Mouse (Mus musculus) intestine, embryonic 15.5 days (tissue): ENCODE results near the gene Sectm1a. TPM values are rescaled to one million over a fixed set of nuclear protein-coding genes. Genes with fewer than 3 reads are reported as not detected.

Experiments
- ATAC-seq: fragments of 200-750 bp; cut with Nextera tagmentation; 2 replicates; pipeline ENCODE4 v1.8.0; 2017; ENCODE audit warnings: moderate TSS enrichment, moderate library complexity
- H3K27ac ChIP-seq: fragments of 300-500 bp; sonication (generic); 2 replicates; pipeline ENCODE4 v1.5.1; 2015; ENCODE audit warnings: mild to moderate bottlenecking, inconsistent platforms
- H3K27me3 ChIP-seq: fragments of 300-500 bp; sonication (generic); replicated peaks from 2 replicates; pipeline ENCODE4 v1.6.1; 2015; ENCODE audit warnings: inconsistent platforms
- H3K36me3 ChIP-seq: fragments of 300-500 bp; sonication (generic); 2 replicates; pipeline ENCODE4 v1.6.1; 2015; ENCODE audit warnings: inconsistent platforms
- H3K4me1 ChIP-seq: fragments of 300-500 bp; sonication (generic); replicated peaks from 2 replicates; pipeline ENCODE4 v1.6.1; 2015; ENCODE audit warnings: inconsistent platforms
- H3K4me2 ChIP-seq: fragments of 300-500 bp; sonication (generic); replicated peaks from 2 replicates; pipeline ENCODE4 v1.6.1; 2015; ENCODE audit warnings: mild to moderate bottlenecking, inconsistent platforms
- H3K4me3 ChIP-seq: fragments of 300-500 bp; sonication (generic); replicated peaks from 2 replicates; pipeline ENCODE4 v1.5.1; 2015; ENCODE audit warnings: inconsistent platforms
- H3K9ac ChIP-seq: fragments of 300-500 bp; sonication (generic); 2 replicates; pipeline ENCODE4 v1.6.1; 2015; ENCODE audit warnings: inconsistent platforms
- H3K9me3 ChIP-seq: fragments of 300-500 bp; sonication (generic); 2 replicates; pipeline ENCODE4 v1.6.1; 2016; ENCODE audit warnings: inconsistent platforms
- WGBS: fragments of 180-500 bp; shearing (Covaris S2); methylation state at CpG from one replicate; pipeline ENCODE4 v1.1.7; 2015; 5-methylcytosine and 5-hydroxymethylcytosine counted together
- polyA plus RNA-seq: library from polyadenylated mRNA; unstranded; fragments of >200 nt; fragmentation: Nextera tagmentation; extraction: Ambion mirVana; gene quantifications from 2 replicates; pipeline ENCODE4 v1.2.1, GENCODE M21; 2015

The Sectm1a gene
- polyA plus RNA-seq, 1 experiment from 2014 or later = 3.0 TPM

DNA sequence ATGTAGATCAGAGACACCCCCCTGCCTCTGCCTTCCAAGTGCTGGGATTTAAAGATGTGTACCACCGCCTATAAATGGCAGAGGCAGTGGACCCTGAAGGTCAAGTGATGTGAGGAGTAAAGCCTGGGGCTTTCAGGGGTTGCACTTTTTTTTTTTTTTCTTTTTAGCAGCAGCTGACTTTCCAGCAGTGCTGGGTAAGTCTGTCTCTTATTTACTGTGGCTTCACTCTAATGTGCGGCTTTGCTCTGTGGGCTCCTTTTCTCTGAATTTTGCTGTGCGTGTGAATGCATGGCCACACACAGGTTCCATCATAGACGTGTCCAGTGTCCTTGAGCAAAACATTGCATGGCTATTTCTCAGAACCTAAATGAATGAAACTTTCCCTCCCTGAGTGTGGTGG, 39.4 kb downstream of the Sectm1a start:
- H3K9ac ChIP-seq = no peak overlapping the region
- H3K9me3 ChIP-seq = no peaks in the 10 kb centered on the region
- no peak overlapping the region for H3K27ac ChIP-seq
- no peaks in the 10 kb centered on the region for H3K36me3 ChIP-seq
- no peak overlapping the region for H3K4me3 ChIP-seq
- 66% methylated on average over 4 of the region's 4 CpGs for WGBS
- ATAC-seq = no peak
- H3K27me3 ChIP-seq = no peaks in the 10 kb centered on the region
- no peak overlapping the region for H3K4me2 ChIP-seq
- no peaks in the 10 kb centered on the region for H3K4me1 ChIP-seq

- no peak overlapping the region for H3K27ac ChIP-seq
- no peaks in the 10 kb centered on the region for H3K36me3 ChIP-seq
- H3K4me2 ChIP-seq = no peak overlapping the region
- H3K4me3 ChIP-seq = no peak overlapping the region
- no peak overlapping the region for H3K9ac ChIP-seq
- WGBS = 3% methylated on average over 4 of the region's 4 CpGs
- H3K9me3 ChIP-seq = no peaks in the 10 kb centered on the region
- ATAC-seq = peak; percentile 80
- no peaks in the 10 kb centered on the region for H3K27me3 ChIP-seq
- H3K4me1 ChIP-seq = no peaks in the 10 kb centered on the region
These were observed 39.8 kb downstream of the Sectm1a start for GRCm38 (mm10) chr11:121041212-121041611.

- H3K36me3 ChIP-seq = no peaks in the 10 kb centered on the region
- no peak for ATAC-seq
- WGBS = 61% methylated on average over 5 of the region's 5 CpGs
- no peak within 1 kb of the TSS for H3K4me3 ChIP-seq
- no peaks in the 10 kb centered on the region for H3K27me3 ChIP-seq
- no peak within 1 kb of the TSS for H3K4me2 ChIP-seq
- no peaks in the 10 kb centered on the region for H3K4me1 ChIP-seq
- no peak within 1 kb of the TSS for H3K27ac ChIP-seq
- no peaks in the 10 kb centered on the region for H3K9me3 ChIP-seq
- no peak within 1 kb of the TSS for H3K9ac ChIP-seq
These were observed 41.7 kb downstream of the Sectm1a start, which contains the start of gene Cd7 for GRCm38 (mm10) chr11:121039302-121039701. Cd7 (minus strand) TSS chr11:121039418.

DNA sequence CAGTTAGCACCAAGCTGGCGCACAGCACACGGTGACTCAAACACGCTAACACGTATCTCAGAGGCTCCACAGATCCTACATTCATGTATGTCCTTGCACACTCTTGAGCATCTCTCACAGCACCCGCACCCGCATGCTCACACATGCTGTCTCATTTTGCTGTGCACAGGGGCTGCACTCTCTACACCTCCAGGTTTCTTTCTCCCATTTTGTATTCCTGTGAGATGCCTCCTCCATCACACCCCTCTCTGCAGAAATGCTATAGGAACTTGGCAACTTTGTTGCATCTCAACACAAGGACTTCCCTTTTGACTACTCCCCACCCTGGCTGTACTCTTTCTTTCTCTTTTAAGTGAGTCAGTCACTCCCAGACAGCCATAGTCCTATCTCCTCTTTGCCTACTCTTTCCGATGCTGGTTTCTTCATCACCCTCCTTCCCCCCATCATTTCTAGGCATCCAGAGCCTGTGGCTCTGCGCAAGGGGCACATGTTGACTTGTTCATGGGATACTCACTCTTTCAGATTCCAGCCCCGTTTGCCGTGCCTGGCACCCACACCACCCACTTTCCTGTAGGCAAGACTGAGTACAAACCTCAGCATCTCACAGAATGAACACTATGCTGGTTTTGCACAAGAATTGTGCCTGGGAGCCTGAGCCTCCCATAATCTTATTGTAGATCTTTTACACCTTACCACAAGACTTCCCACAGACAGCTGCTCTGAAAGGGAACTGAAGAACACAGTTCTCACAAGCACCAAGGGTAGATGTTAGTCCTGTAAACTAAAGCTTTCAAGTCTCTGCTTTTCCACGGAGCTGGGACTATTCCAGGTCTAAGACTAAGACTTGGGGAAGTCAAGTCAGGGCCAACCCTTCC, 42.4 kb downstream of the Sectm1a start:
- Histone ChIP-seq H3K4me3 (no peak overlapping the region), H3K27me3 (no peaks in the 10 kb centered on the region), H3K9me3 (no peaks in the 10 kb centered on the region), H3K4me2 (no peak overlapping the region), H3K4me1 (no peaks in the 10 kb centered on the region), H3K27ac (no peak overlapping the region), H3K36me3 (no peaks in the 10 kb centered on the region), H3K9ac (no peak overlapping the region)
- 85% methylated on average over 11 of the region's 11 CpGs for WGBS
- ATAC-seq = no peak

GRCm38 (mm10) chr11:121033118-121033517, 47.9 kb downstream of the Sectm1a start:
- 65% methylated on average over 5 of the region's 5 CpGs for WGBS

GRCm38 (mm10) chr11:121027259-121027658, 53.8 kb downstream of the Sectm1a start:
- WGBS = 88% methylated on average over 7 of the region's 7 CpGs
- no peak overlapping the region for H3K4me3 ChIP-seq
- no peak overlapping the region for H3K9ac ChIP-seq
- no peaks in the 10 kb centered on the region for H3K36me3 ChIP-seq
- H3K4me2 ChIP-seq = no peak overlapping the region
- no peak overlapping the region for H3K27ac ChIP-seq
- H3K9me3 ChIP-seq = no peaks in the 10 kb centered on the region
- no peaks in the 10 kb centered on the region for H3K27me3 ChIP-seq
- H3K4me1 ChIP-seq = no peaks in the 10 kb centered on the region
- no peak for ATAC-seq

More at GRCm38 (mm10) chr11:121033118-121033517, 47.9 kb downstream of the Sectm1a start:
- Histone ChIP-seq H3K4me2 (no peak overlapping the region), H3K36me3 (no peaks in the 10 kb centered on the region), H3K4me1 (no peaks in the 10 kb centered on the region), H3K27me3 (no peaks in the 10 kb centered on the region), H3K27ac (no peak overlapping the region), H3K9ac (no peak overlapping the region), H3K4me3 (no peak overlapping the region), H3K9me3 (no peaks in the 10 kb centered on the region)
- no peak for ATAC-seq

DNA sequence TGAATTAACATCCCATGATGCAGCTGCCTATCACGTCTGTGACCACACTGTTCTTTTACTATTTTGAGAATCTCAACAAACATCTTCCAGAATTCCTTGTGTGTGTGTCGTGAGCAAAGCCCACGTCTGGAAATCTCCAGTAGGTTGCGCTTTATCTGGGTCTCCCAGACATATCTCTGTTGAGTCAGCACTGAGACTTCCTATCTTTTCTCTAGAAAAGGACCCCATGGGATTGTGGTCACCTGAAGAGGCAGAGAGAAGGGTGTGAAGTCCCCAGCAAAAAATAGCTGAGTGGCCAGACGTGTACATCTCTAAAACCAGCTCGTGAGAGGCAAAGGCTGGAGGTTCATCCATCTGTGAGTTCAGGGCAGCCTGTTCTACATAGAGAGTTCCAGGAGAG, 56.9 kb downstream of the Sectm1a start:
- no peaks in the 10 kb centered on the region for H3K36me3 ChIP-seq
- ATAC-seq = no peak
- H3K4me1 ChIP-seq = no peaks in the 10 kb centered on the region
- no peak overlapping the region for H3K27ac ChIP-seq
- no peaks in the 10 kb centered on the region for H3K9me3 ChIP-seq
- no peak overlapping the region for H3K9ac ChIP-seq
- 67% methylated on average over 6 of the region's 6 CpGs for WGBS
- no peak overlapping the region for H3K4me2 ChIP-seq
- no peaks in the 10 kb centered on the region for H3K27me3 ChIP-seq
- H3K4me3 ChIP-seq = no peak overlapping the region

DNA sequence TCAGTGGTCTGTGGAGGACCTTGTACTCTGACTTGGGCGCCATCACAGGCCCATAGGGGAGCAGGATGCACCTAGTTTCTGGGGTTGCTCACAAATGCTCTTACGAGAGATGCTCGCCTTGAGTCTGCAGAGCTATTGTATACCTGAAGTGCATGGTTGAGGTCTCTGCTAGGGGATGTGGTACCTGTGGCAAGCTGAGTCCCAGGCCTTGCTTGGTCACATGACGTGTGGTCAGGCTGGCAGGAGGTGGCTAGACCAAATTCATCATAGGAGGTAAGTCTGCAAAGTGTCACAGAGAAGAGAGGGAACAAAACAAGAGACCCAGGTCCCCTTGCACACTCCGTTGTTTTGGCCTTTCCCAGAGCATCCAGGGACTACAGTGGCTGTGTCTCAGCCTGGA, 61.5 kb downstream of the Sectm1a start:
- H3K9me3 ChIP-seq = no peaks in the 10 kb centered on the region
- no peaks in the 10 kb centered on the region for H3K27me3 ChIP-seq
- H3K36me3 ChIP-seq = no peaks in the 10 kb centered on the region
- H3K9ac ChIP-seq = no peak overlapping the region
- H3K4me1 ChIP-seq = 0 out of 2 replicates have a peak, but pooled peaks cover 9% of the 10 kb centered on the region
- no peak for ATAC-seq
- H3K4me2 ChIP-seq = no peak overlapping the region
- no peak overlapping the region for H3K4me3 ChIP-seq
- 87% methylated on average over 5 of the region's 5 CpGs for WGBS
- H3K27ac ChIP-seq = no peak overlapping the region

DNA sequence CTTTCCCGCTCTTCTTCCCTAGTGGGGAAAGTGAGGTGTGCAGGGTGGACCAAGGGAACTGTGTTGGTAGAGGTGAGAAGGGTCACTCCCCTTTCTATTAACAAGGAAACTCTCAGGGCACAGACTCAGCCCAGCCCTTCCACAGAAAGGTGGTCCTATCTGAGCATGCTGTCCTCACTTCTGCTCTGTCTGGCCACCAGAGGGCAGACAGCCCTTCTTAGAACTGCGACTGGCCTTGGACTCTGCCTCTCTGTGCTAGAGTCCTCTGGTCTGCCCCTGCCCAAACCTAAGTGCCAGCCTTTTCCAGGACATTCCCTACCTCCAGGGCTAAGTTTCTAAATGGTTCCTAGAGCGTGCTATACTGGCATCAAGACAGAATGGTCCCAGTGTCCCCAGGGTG, 63.3 kb downstream of the Sectm1a start:
- Histone ChIP-seq H3K36me3 (no peaks in the 10 kb centered on the region), H3K4me2 (no peak overlapping the region), H3K27ac (no peak overlapping the region), H3K4me1 (0 out of 2 replicates have a peak, but pooled peaks cover 9% of the 10 kb centered on the region), H3K9me3 (no peaks in the 10 kb centered on the region), H3K4me3 (no peak overlapping the region), H3K27me3 (no peaks in the 10 kb centered on the region), H3K9ac (no peak overlapping the region)
- peak; percentile 72 for ATAC-seq
- WGBS = 39% methylated on average over 3 of the region's 3 CpGs

Other genes with a start within 250 kb of the Sectm1a start
- 4.2 and 5.1 TPM in 2 replicates for gene Ccdc57, start 148.3 kb downstream of the Sectm1a start, polyA plus RNA-seq
- gene Slc16a3, start 132.7 kb downstream of the Sectm1a start, polyA plus RNA-seq = 84.8 and 96.2 TPM in 2 replicates
- 106 TPM in 2 replicates for gene Csnk1d, start 89.9 kb downstream of the Sectm1a start, polyA plus RNA-seq
- gene Cd7, start 41.8 kb downstream of the Sectm1a start, polyA plus RNA-seq = 5.6 and 6.1 TPM in 2 replicates
- 0.73 and 0.93 TPM in 2 replicates for gene Sectm1b, start 17.7 kb downstream of the Sectm1a start, polyA plus RNA-seq
- gene Tex19.2, start 37.5 kb upstream of the Sectm1a start, polyA plus RNA-seq = not detected in 2 replicates
- gene Tex19.1, start 64.9 kb upstream of the Sectm1a start, polyA plus RNA-seq = not detected in 2 replicates
- not detected in 2 replicates for gene Uts2r, start 79.1 kb upstream of the Sectm1a start, polyA plus RNA-seq
- 9.0 and 9.3 TPM in 2 replicates for gene Hexdc, start 123.2 kb upstream of the Sectm1a start, polyA plus RNA-seq
- gene Ogfod3, start 123.5 kb upstream of the Sectm1a start, polyA plus RNA-seq = 29.5 and 32.0 TPM in 2 replicates
- gene Cybc1, start 148.1 kb upstream of the Sectm1a start, polyA plus RNA-seq = 31.2 and 33.2 TPM in 2 replicates
- 42.2 TPM in 2 replicates for gene Narf, start 156.0 kb upstream of the Sectm1a start, polyA plus RNA-seq
- gene Foxk2, start 178.8 kb upstream of the Sectm1a start, polyA plus RNA-seq = 6.3 and 6.6 TPM in 2 replicates